Comparison of ENCODE assay signal across 8 mouse cellular contexts in genomic region chr4:132767914-132768876, GRCm38 (mm10). TPM values are rescaled to one million over a fixed set of nuclear protein-coding genes. Genes with fewer than 3 reads are reported as not detected.
A peak's percentile ranks its signal among the peaks of the same experiment; 100 is the strongest.
DNase-seq lines count a peak whose midpoint lies in the region; ATAC-seq and TF ChIP-seq lines count a peak whose summit lies in the region.

TSS of gene Rpa2 (plus strand) at chr4:132768332.

- peak; percentile 99 for DNase-seq in CD4-positive helper T cell, adult 2 months (ENCODE audit: low read depth, low spot score)
- DNase-seq in brain, embryonic 18.5 days (ENCODE audit: low read depth, low spot score), result peak; percentile 100
- DNase-seq in kidney, postnatal 0 days (ENCODE audit: low spot score), result peak; percentile 100
- peak; percentile 94 for DNase-seq in liver, embryonic 11.5 days (ENCODE audit: low spot score)
- DNase-seq in naive thymus-derived CD4-positive, alpha-beta T cell, adult 2 months (ENCODE audit: low read depth), result peak; percentile 100

- peak within 1 kb of the TSS; percentile 69 for H3K27ac ChIP-seq in heart, embryonic 12.5 days (ENCODE audit: poor library complexity, severe bottlenecking)
- H3K27ac ChIP-seq in kidney, postnatal 0 days, result peak within 1 kb of the TSS; percentile 51
- peak within 1 kb of the TSS; percentile 72 for H3K27ac ChIP-seq in liver, embryonic 11.5 days (ENCODE audit: low read depth, low read length)
- peak within 1 kb of the TSS; percentile 68; the same call in 1 of the 2 replicates for H3K27ac ChIP-seq in stomach, embryonic 14.5 days (ENCODE audit: low read length)

- TF ChIP-seq CTCF in kidney, postnatal 0 days (IDR thresholded peaks at IDR 0.05; ENCODE audit: low read depth), result peak; percentile 12; the same call in 1 of the 2 replicates

- peak within 1 kb of the TSS; percentile 90 for H3K9ac ChIP-seq in heart, embryonic 12.5 days
- peak within 1 kb of the TSS; percentile 79 for H3K9ac ChIP-seq in kidney, postnatal 0 days (ENCODE audit: low read depth, low read length)
- peak within 1 kb of the TSS; percentile 96 for H3K9ac ChIP-seq in liver, embryonic 11.5 days (ENCODE audit: low read depth, low read length)
- peak within 1 kb of the TSS; percentile 84 for H3K9ac ChIP-seq in stomach, embryonic 14.5 days (replicated peaks; ENCODE audit: low read depth, low read length)

- H3K4me1 ChIP-seq in heart, embryonic 12.5 days (replicated peaks), result peaks cover 9% of the 10 kb centered on the region
- peaks cover 11% of the 10 kb centered on the region for H3K4me1 ChIP-seq in kidney, postnatal 0 days (replicated peaks; ENCODE audit: insufficient read depth, low read length)
- H3K4me1 ChIP-seq in liver, embryonic 11.5 days (replicated peaks; ENCODE audit: control insufficient read depth, insufficient read depth, low read length), result no peaks in the 10 kb centered on the region
- H3K4me1 ChIP-seq in stomach, embryonic 14.5 days (ENCODE audit: control insufficient read depth, insufficient read depth, low read length), result 0 out of 2 replicates have a peak, but pooled peaks cover 5% of the 10 kb centered on the region

- no peaks in the 10 kb centered on the region for H3K27me3 ChIP-seq in heart, embryonic 12.5 days (replicated peaks)
- H3K27me3 ChIP-seq in kidney, postnatal 0 days (ENCODE audit: insufficient read depth, low read length), result no peaks in the 10 kb centered on the region
- H3K27me3 ChIP-seq in liver, embryonic 11.5 days (replicated peaks; ENCODE audit: control insufficient read depth, insufficient read depth, low read length), result no peaks in the 10 kb centered on the region
- no peaks in the 10 kb centered on the region for H3K27me3 ChIP-seq in stomach, embryonic 14.5 days (ENCODE audit: control insufficient read depth, insufficient read depth, low read length)

- H3K36me3 ChIP-seq in heart, embryonic 12.5 days, result peaks cover 37% of the 10 kb centered on the region
- peaks cover 10% of the 10 kb centered on the region; the same call in 1 of the 2 replicates for H3K36me3 ChIP-seq in kidney, postnatal 0 days (ENCODE audit: insufficient read depth, low read length)
- H3K36me3 ChIP-seq in liver, embryonic 11.5 days (ENCODE audit: control insufficient read depth, insufficient read depth, low read length), result peaks cover 27% of the 10 kb centered on the region
- peaks cover 23% of the 10 kb centered on the region; the same call in 1 of the 2 replicates for H3K36me3 ChIP-seq in stomach, embryonic 14.5 days (ENCODE audit: control insufficient read depth, insufficient read depth, low read length)

- ATAC-seq in erythroid progenitor cell, adult 5-6 weeks (replicated peaks; ENCODE audit: low FRiP score, poor library complexity, severe bottlenecking), result peak; percentile 97
- peak; percentile 95 for ATAC-seq in heart, embryonic 12.5 days (ENCODE audit: insufficient number of reproducible peaks, low FRiP score)
- ATAC-seq in kidney, postnatal 0 days (replicated peaks; ENCODE audit: low FRiP score, low read depth), result peak; percentile 96
- ATAC-seq in liver, embryonic 11.5 days (replicated peaks; ENCODE audit: low FRiP score), result peak; percentile 92
- peak; percentile 95 for ATAC-seq in stomach, embryonic 14.5 days (ENCODE audit: insufficient number of reproducible peaks, insufficient read depth, low FRiP score, low read depth)

- H3K4me3 ChIP-seq in heart, embryonic 12.5 days, result peak within 1 kb of the TSS; percentile 87
- H3K4me3 ChIP-seq in kidney, postnatal 0 days (replicated peaks; ENCODE audit: low read depth, low read length), result peak within 1 kb of the TSS; percentile 78
- H3K4me3 ChIP-seq in liver, embryonic 11.5 days (ENCODE audit: low read depth, low read length), result peak within 1 kb of the TSS; percentile 77
- peak within 1 kb of the TSS; percentile 87 for H3K4me3 ChIP-seq in stomach, embryonic 14.5 days (ENCODE audit: low read depth, low read length)

- peak within 1 kb of the TSS; percentile 81 for H3K4me2 ChIP-seq in heart, embryonic 12.5 days
- peak within 1 kb of the TSS; percentile 85 for H3K4me2 ChIP-seq in kidney, postnatal 0 days (ENCODE audit: low read length)
- H3K4me2 ChIP-seq in liver, embryonic 11.5 days, result peak within 1 kb of the TSS; percentile 85
- H3K4me2 ChIP-seq in stomach, embryonic 14.5 days (replicated peaks; ENCODE audit: low read depth, low read length), result peak within 1 kb of the TSS; percentile 82

- no peaks in the 10 kb centered on the region for H3K9me3 ChIP-seq in heart, embryonic 12.5 days (replicated peaks)
- H3K9me3 ChIP-seq in kidney, postnatal 0 days (replicated peaks; ENCODE audit: low read length), result no peaks in the 10 kb centered on the region
- no peaks in the 10 kb centered on the region for H3K9me3 ChIP-seq in liver, embryonic 11.5 days (ENCODE audit: control insufficient read depth, low read length)
- no peaks in the 10 kb centered on the region for H3K9me3 ChIP-seq in stomach, embryonic 14.5 days (ENCODE audit: control insufficient read depth, low read depth, low read length)

- under 1% methylated on average over 70 of the region's 71 CpGs for WGBS in heart, embryonic 12.5 days
- under 1% methylated on average over 71 of the region's 71 CpGs for WGBS in kidney, postnatal 0 days
- under 1% methylated on average over 71 of the region's 71 CpGs for WGBS in liver, embryonic 11.5 days
- under 1% methylated on average over 71 of the region's 71 CpGs for WGBS in stomach, embryonic 14.5 days

RNA-seq across cellular contexts. Expression of gene Rpa2, which starts in this region (rescaled TPM):
- total RNA-seq in erythroid progenitor cell, adult 5-6 weeks (2015; ENCODE audit: low replicate concordance), result 32.7 and 54.4 TPM in 2 replicates
- total RNA-seq in erythroid progenitor cell, adult 5-6 weeks (2017; ENCODE audit: low replicate concordance), result 28.4 and 51.9 TPM in 2 replicates
- 85.0 and 87.4 TPM in 2 replicates for polyA plus RNA-seq in heart, embryonic 12.5 days (2016; fragmentation: Nextera tagmentation; extraction: Ambion mirVana)
- polyA plus RNA-seq in kidney, postnatal 0 days (2015; fragmentation: Nextera tagmentation; extraction: Ambion mirVana), result 60.0 and 65.7 TPM in 2 replicates
- 156 and 165 TPM in 2 replicates for polyA plus RNA-seq in liver, embryonic 11.5 days (2014; fragmentation: Nextera tagmentation; extraction: Ambion mirVana)
- 102 and 105 TPM in 2 replicates for polyA plus RNA-seq in stomach, embryonic 14.5 days (2014; fragmentation: Nextera tagmentation; extraction: Ambion mirVana)

Comparison
In these comparisons a context has a peak if more than half of its experiments do, and no peak if none do; other contexts are left out.
1. Peak in every context shown above with its lines: DNase-seq, ATAC-seq, H3K4me3 ChIP-seq and H3K27ac ChIP-seq.